Mouse (Mus musculus) C2C12 (cell line): ENCODE measurements around the gene Rdh9. TPM values are rescaled to one million over a fixed set of nuclear protein-coding genes. Genes with fewer than 3 reads are reported as not detected.
"Not testable (repeated sequence)": the region's sequence is repeated elsewhere in the genome, so short reads cannot be mapped to it uniquely, and the experiment has no call there.

Source experiments
- H3K27me3 ChIP-seq: one replicate; pipeline ENCODE4 v1.6.1; 2011; ENCODE audit not compliant: control insufficient read depth, insufficient read depth, insufficient read length
- H3K36me3 ChIP-seq: one replicate; pipeline ENCODE4 v1.6.1; 2011; ENCODE audit not compliant: control insufficient read depth, insufficient read depth
- H3K4me3 ChIP-seq: one replicate; pipeline ENCODE4 v1.5.1; 2011; ENCODE audit warnings: mild to moderate bottlenecking, control low read depth; ENCODE audit not compliant: poor library complexity, insufficient read depth, severe bottlenecking
- H3K79me2 ChIP-seq: one replicate; pipeline ENCODE4 v1.6.1; 2011; ENCODE audit not compliant: control insufficient read depth, insufficient read depth
- H3K79me3 ChIP-seq: one replicate; pipeline ENCODE4 v1.6.1; 2011; ENCODE audit warnings: low read depth, control low read depth
- H3ac ChIP-seq: one replicate; pipeline ENCODE3; 2011; ENCODE audit warnings: low read depth; ENCODE audit not compliant: control insufficient read depth, insufficient read length
- CEBPB ChIP-seq: IDR thresholded peaks from one replicate; pipeline ENCODE4 v1.6.1; 2011; ENCODE audit warnings: low read depth, mild to moderate bottlenecking, control low read depth, moderate library complexity
- CTCF ChIP-seq: IDR thresholded peaks from one replicate; pipeline ENCODE4 v1.5.1; 2011; ENCODE audit not compliant: control insufficient read depth, insufficient read depth, insufficient read length
- FOSL1 ChIP-seq: IDR thresholded peaks from one replicate; pipeline ENCODE4 v1.8.0; 2011; ENCODE audit warnings: mild to moderate bottlenecking, low read length; ENCODE audit not compliant: poor library complexity, insufficient read depth, severe bottlenecking
- MAX ChIP-seq: IDR thresholded peaks from one replicate; pipeline ENCODE4 v1.6.1; 2011; ENCODE audit warnings: mild to moderate bottlenecking, control low read depth
- MYOD1 ChIP-seq: IDR thresholded peaks from one replicate; pipeline ENCODE4 v1.6.1; 2011; ENCODE audit warnings: low read depth; ENCODE audit not compliant: control insufficient read depth, insufficient read length
- MYOG ChIP-seq: IDR thresholded peaks from one replicate; pipeline ENCODE4 v1.6.1; 2011; ENCODE audit not compliant: control insufficient read depth, insufficient read length; ENCODE audit errors: extremely low read depth
- USF1 ChIP-seq: IDR thresholded peaks from one replicate; pipeline ENCODE4 v1.6.1; 2011; ENCODE audit warnings: low read depth, mild to moderate bottlenecking, control low read depth, moderate library complexity
- polyA plus RNA-seq: library from polyadenylated mRNA; unstranded; fragments of >200 nt; fragmentation: generic; extraction: Trizol; gene quantifications from one replicate; pipeline ENCODE4 v1.2.1, GENCODE M21; 2012; ENCODE audit warnings: missing spikeins

Gene Rdh9
- polyA plus RNA-seq, 1 experiment, result 0.02 TPM

DNA sequence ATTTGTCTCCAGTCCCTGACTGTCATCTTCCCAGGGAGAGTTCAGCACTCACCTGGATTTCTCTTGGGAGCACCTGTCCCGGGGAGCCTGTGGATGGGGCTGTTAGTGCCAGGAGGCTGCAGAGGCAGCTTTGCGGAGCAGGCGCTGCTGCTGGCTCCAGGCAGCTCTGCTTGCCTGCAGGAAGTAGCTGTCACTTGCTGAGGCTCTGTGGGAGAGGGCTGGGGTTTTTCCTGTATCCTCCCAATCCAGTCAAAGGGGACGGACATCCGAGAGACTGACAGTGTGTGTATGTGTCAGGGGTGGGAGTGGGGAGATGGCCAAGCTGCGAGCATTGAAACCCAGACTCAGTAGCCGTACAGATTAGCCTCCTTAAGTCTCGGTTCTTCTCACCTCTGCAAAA lies 24.6 kb upstream of the Rdh9 start, which contains the start of gene Gpr182:
Gpr182 (minus strand) TSS at position 185 of the 400 bp plus-strand sequence.
- no peaks in the 10 kb centered on the region for H3K79me3 ChIP-seq
- H3ac ChIP-seq, result no peak within 1 kb of the TSS
- H3K4me3 ChIP-seq, result no peak within 1 kb of the TSS
- H3K36me3 ChIP-seq, result peaks cover 11% of the 10 kb centered on the region
- no peak for TF ChIP-seq FOSL1
- no peak for TF ChIP-seq CEBPB
- TF ChIP-seq MYOG, result no peak
- no peak for TF ChIP-seq MYOD1
- no peak for TF ChIP-seq USF1
- TF ChIP-seq CTCF, result no peak
- no peak for TF ChIP-seq MAX
- no peaks in the 10 kb centered on the region for H3K79me2 ChIP-seq
- H3K27me3 ChIP-seq, result no peaks in the 10 kb centered on the region

- H3K79me3 ChIP-seq, result no peaks in the 10 kb centered on the region
- H3K36me3 ChIP-seq, result no peaks in the 10 kb centered on the region
- H3K4me3 ChIP-seq, result no peak overlapping the region
- TF ChIP-seq MYOD1 (no peak), USF1 (no peak), FOSL1 (no peak), MAX (no peak), MYOG (no peak), CTCF (no peak), CEBPB (no peak)
- no peaks in the 10 kb centered on the region for H3K79me2 ChIP-seq
- no peaks in the 10 kb centered on the region for H3K27me3 ChIP-seq
- H3ac ChIP-seq, result no peak overlapping the region
Measured at GRCm38 (mm10) chr10:127754566-127755166, 21.5 kb upstream of the Rdh9 start.

DNA sequence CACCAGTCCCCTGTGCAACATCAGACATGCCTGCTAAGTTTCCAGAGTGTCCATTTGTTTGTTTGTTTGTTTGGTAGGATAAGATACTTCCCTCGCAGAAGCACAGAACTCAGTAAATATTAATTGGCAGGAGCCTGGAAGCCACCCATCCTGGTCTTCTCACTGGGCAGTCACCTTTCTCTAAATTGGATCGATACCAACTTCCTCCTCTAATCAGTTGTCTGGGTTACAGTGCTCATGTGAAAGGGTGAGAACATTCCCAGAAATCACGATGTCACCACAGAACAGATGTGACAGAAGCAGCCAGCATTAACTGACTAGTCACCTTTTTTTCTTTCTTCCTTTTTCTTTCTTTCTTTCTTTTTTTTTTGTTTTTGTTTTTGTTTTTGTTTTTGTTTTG lies 20.9 kb upstream of the Rdh9 start:
- Histone ChIP-seq H3K36me3 (no peaks in the 10 kb centered on the region), H3K27me3 (no peaks in the 10 kb centered on the region), H3K79me2 (no peaks in the 10 kb centered on the region), H3K79me3 (no peaks in the 10 kb centered on the region), H3ac (no peak overlapping the region), H3K4me3 (no peak overlapping the region)
- TF ChIP-seq CTCF, result no peak

DNA sequence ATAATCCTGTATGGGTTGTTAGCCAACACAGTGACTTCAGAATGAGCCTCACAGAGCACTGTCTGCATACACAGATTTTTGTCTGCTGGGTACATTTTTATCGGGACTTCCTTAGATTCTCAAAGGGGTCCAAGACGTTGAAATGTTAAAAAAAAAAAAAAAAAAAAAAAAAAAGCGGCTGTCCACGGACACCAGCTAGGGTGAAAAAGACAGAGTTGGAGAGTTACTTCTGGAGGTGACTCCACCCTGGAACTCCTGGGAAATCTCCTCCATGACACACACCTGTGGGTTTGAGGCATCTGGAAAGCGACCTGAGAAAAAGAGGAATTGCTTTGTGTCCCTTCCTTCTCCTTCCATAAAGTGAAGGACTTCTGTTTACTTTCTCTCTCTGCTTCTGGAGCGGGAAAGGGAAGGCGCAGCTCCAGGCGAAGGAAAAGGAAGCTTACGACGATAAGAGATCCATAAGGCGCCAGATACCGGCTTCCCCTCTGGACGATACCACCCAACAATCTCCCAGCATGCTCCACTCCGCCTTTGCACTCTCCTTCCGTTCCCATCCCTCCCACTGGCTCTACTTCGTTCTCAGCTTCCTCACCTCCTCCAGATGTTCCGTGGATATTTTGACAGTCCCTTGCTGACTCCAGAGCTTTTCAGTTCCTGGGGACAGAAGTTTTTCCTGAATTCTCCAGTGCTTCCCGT lies 20.3 kb upstream of the Rdh9 start:
- no peaks in the 10 kb centered on the region for H3K79me3 ChIP-seq
- H3K4me3 ChIP-seq, result no peak overlapping the region
- no peak for TF ChIP-seq CTCF
- no peak for TF ChIP-seq MYOD1
- no peak for TF ChIP-seq CEBPB
- TF ChIP-seq MYOG, result no peak
- no peak for TF ChIP-seq FOSL1
- TF ChIP-seq USF1, result no peak
- TF ChIP-seq MAX, result no peak
- no peaks in the 10 kb centered on the region for H3K36me3 ChIP-seq
- no peaks in the 10 kb centered on the region for H3K27me3 ChIP-seq
- H3ac ChIP-seq, result no peak overlapping the region
- no peaks in the 10 kb centered on the region for H3K79me2 ChIP-seq

- Histone ChIP-seq H3ac (no peak within 1 kb of the TSS), H3K36me3 (no peaks in the 10 kb centered on the region), H3K4me3 (no peak within 1 kb of the TSS), H3K79me3 (no peaks in the 10 kb centered on the region), H3K27me3 (peaks cover 14% of the 10 kb centered on the region), H3K79me2 (no peaks in the 10 kb centered on the region)
- TF ChIP-seq USF1 (no peak), MYOG (no peak), CEBPB (no peak), CTCF (no peak), MYOD1 (no peak), FOSL1 (no peak), MAX (no peak)
Measured at GRCm38 (mm10) chr10:127759181-127760110, 16.7 kb upstream of the Rdh9 start, which contains the start of the genes Rdh1 and Rdh16f1. Gene Rdh1, plus strand, starts transcription at chr10:127759721. Gene Rdh16f1, plus strand, starts transcription at chr10:127759787.

- not testable (repeated sequence) for H3K36me3 ChIP-seq, H3K4me3 ChIP-seq, H3K79me3 ChIP-seq, H3ac ChIP-seq, H3K79me2 ChIP-seq
- H3K27me3 ChIP-seq, result peaks cover 20% of the 10 kb centered on the region
Measured at GRCm38 (mm10) chr10:127762926-127763325, 13.3 kb upstream of the Rdh9 start.
